Mouse (Mus musculus) brain, embryonic 18.5 days (tissue): Measurements from ENCODE around the gene Tmem200a.

Source experiments
- DNase-seq: peaks from one replicate; pipeline ENCODE4 v3.0.0-alpha.2; 2012; ENCODE audit warnings: low read depth, low spot score

Tmem200a gene

DNA sequence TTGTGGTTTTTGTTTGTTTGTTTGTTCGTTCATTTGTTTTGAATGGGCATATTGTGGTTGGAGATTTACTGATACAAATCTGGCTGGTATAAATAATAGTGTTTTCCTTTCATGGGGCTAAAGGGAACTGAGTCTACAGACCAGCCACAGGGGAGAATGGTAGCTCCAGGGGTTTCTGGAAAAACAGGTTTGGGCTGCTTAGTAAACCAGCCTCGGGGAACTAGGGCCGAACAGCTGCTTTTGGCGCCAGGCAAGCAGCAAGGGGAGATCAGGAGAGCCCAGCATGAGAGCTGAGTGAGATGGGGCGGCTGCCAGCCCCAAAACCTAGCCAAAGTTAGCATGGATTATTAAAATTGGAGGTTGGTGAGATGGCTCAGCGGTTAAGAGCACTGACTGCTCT is 191.6 kb downstream of the Tmem200a start:
- DNase-seq, result no peak

DNA sequence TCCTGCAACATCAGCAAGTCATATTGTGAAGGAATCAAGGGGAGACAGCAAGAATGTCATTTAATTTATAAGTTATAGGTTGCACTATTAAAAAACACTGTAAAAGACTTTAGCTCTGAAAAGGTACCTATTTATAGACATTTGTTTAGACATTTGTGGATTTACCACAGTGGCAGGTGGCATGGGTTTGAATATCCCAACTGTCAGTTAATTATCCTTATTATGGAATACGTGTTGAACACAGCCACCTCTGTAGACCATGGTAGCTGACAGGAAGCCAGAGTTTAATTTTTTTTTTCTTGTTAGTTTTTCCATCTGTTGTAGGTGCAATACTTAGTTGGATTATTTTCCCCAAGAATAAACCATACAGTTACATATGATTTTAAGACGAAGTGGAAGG is 194.3 kb downstream of the Tmem200a start:
- DNase-seq, result no peak

DNA sequence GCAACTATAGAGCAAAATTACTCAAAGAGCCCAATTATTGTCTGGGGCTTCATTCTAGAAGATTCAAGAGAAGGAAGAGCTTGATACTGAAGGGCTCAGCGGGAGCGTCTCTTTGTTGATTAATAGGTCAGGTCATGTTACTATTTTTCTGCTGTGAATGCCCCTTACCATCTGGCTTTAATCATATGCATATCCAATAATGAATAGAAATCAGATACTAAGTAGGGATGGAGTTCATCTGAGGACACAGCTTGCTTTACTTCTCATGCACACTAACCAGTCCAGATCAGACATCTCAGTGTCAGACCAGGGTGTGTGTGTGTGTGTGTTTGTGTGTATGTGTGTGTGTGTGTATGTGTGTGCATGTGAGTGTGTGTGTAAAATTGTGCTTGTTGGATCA is 201.1 kb downstream of the Tmem200a start:
- no peak for DNase-seq

DNA sequence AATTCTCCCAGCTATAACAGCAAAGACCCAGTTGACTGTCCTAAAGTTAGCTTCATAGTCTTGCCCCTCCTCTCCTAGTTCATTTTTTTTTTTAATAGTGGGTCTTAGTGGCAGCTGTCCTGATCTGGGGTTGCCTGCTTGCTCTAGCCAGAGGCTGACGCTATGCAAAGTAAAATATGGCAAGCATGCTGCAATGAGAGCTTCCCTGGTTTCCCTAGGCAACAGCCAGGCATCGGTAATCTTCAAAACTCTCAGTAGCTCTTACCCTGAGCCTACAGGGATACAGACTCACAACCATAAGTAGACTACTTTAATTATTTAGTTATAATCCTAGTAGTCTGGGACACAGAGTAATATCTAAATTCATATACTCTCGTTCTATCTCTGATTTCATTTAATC is 202.0 kb downstream of the Tmem200a start:
- DNase-seq, result no peak

DNA sequence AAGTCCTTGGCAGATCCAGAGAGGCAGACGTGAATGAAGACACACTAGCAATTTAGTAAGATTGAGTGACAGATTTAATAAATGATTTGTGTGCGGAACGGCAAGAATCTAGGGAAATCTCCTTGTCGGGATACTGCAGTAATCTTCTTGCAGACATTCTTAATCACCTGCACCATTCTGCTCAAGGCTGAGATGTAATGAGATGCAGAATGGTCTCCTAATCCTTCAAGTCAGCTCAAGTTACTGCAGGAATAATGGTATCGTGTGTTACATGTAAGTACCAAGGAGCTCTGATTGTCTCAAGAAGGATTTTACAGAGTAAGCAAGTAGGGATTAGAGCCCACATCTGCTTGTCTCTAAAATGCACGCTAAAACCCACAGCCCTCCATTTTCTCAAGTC is 210.1 kb downstream of the Tmem200a start:
- no peak for DNase-seq
